Mouse (Mus musculus) embryonic facial prominence, embryonic 13.5 days (tissue): ENCODE measurements around the gene Mast4. TPM values are rescaled to one million over a fixed set of nuclear protein-coding genes. Genes with fewer than 3 reads are reported as not detected.

Experiments used
- ATAC-seq: fragments of 200-750 bp; cut with Nextera tagmentation; 2 replicates; pipeline ENCODE4 v1.8.0; 2017; ENCODE audit warnings: low read depth; ENCODE audit not compliant: insufficient number of reproducible peaks, insufficient read depth, low FRiP score, low TSS enrichment
- H3K27ac ChIP-seq: fragments of 300-500 bp; sonication (generic); 2 replicates; pipeline ENCODE4 v1.5.1; 2015; ENCODE audit warnings: moderate library complexity, mild to moderate bottlenecking, inconsistent platforms
- H3K27me3 ChIP-seq: fragments of 300-500 bp; sonication (generic); 2 replicates; pipeline ENCODE4 v1.6.1; 2015; ENCODE audit warnings: mild to moderate bottlenecking, inconsistent platforms
- H3K36me3 ChIP-seq: fragments of 300-500 bp; sonication (generic); 2 replicates; pipeline ENCODE4 v1.6.1; 2015; ENCODE audit warnings: mild to moderate bottlenecking, inconsistent platforms
- H3K4me1 ChIP-seq: fragments of 300-500 bp; sonication (generic); 2 replicates; pipeline ENCODE4 v1.6.1; 2015; ENCODE audit warnings: inconsistent platforms
- H3K4me2 ChIP-seq: fragments of 300-500 bp; sonication (generic); 2 replicates; pipeline ENCODE4 v1.6.1; 2015; ENCODE audit warnings: moderate library complexity, mild to moderate bottlenecking, inconsistent platforms
- H3K4me3 ChIP-seq: fragments of 300-500 bp; sonication (generic); 2 replicates; pipeline ENCODE4 v1.5.1; 2015; ENCODE audit warnings: mild to moderate bottlenecking, inconsistent platforms
- H3K9ac ChIP-seq: fragments of 300-500 bp; sonication (generic); 2 replicates; pipeline ENCODE4 v1.6.1; 2015; ENCODE audit warnings: mild to moderate bottlenecking, inconsistent platforms
- H3K9me3 ChIP-seq: fragments of 300-500 bp; sonication (generic); 2 replicates; pipeline ENCODE4 v1.6.1; 2016; ENCODE audit warnings: inconsistent platforms
- WGBS: fragments of 180-500 bp; shearing (Covaris S2); methylation state at CpG from one replicate; pipeline ENCODE4 v1.1.7; 2015; ENCODE audit warnings: mixed read lengths; 5-methylcytosine and 5-hydroxymethylcytosine counted together
- polyA plus RNA-seq: library from polyadenylated mRNA; unstranded; fragments of >200 nt; fragmentation: Nextera tagmentation; extraction: Ambion mirVana; gene quantifications from 2 replicates; pipeline ENCODE4 v1.2.1, GENCODE M21; 2015

Gene Mast4
- polyA plus RNA-seq, 1 experiment from 2014 or later: 28.6 TPM

GRCm38 (mm10) chr13:103238034-103238705, 96.1 kb downstream of the Mast4 start:
- H3K9ac ChIP-seq: no peak overlapping the region
- H3K4me2 ChIP-seq: no peak overlapping the region
- no peak overlapping the region for H3K27ac ChIP-seq
- ATAC-seq: no peak
- H3K36me3 ChIP-seq: no peaks in the 10 kb centered on the region
- H3K9me3 ChIP-seq: no peaks in the 10 kb centered on the region
- no peak overlapping the region for H3K4me3 ChIP-seq
- no peaks in the 10 kb centered on the region for H3K4me1 ChIP-seq
- WGBS: 93% methylated on average over 7 of the region's 7 CpGs
- H3K27me3 ChIP-seq: no peaks in the 10 kb centered on the region

- Histone ChIP-seq H3K27me3 (no peaks in the 10 kb centered on the region), H3K9me3 (no peaks in the 10 kb centered on the region)
These were observed 102.1 kb downstream of the Mast4 start for GRCm38 (mm10) chr13:103232171-103232570.

GRCm38 (mm10) chr13:103229069-103229468, 105.2 kb downstream of the Mast4 start:
- WGBS: 84% methylated on average over 4 of the region's 4 CpGs
- peaks cover 15% of the 10 kb centered on the region for H3K4me1 ChIP-seq
- no peak overlapping the region for H3K4me3 ChIP-seq
- no peak overlapping the region for H3K27ac ChIP-seq
- H3K9ac ChIP-seq: no peak overlapping the region
- no peaks in the 10 kb centered on the region for H3K36me3 ChIP-seq
- no peaks in the 10 kb centered on the region for H3K27me3 ChIP-seq
- H3K9me3 ChIP-seq: no peaks in the 10 kb centered on the region
- ATAC-seq: no peak
- no peak overlapping the region for H3K4me2 ChIP-seq

More at GRCm38 (mm10) chr13:103232171-103232570, 102.1 kb downstream of the Mast4 start:
- H3K27ac ChIP-seq: no peak overlapping the region
- no peak overlapping the region for H3K4me3 ChIP-seq
- WGBS: 83% methylated on average over 7 of the region's 7 CpGs
- H3K9ac ChIP-seq: no peak overlapping the region
- H3K4me2 ChIP-seq: no peak overlapping the region
- H3K36me3 ChIP-seq: no peaks in the 10 kb centered on the region
- no peak for ATAC-seq
- no peaks in the 10 kb centered on the region for H3K4me1 ChIP-seq

GRCm38 (mm10) chr13:103225895-103226815, 108.1 kb downstream of the Mast4 start:
- H3K27me3 ChIP-seq: no peaks in the 10 kb centered on the region
- peaks cover 15% of the 10 kb centered on the region for H3K4me1 ChIP-seq
- no peak overlapping the region for H3K4me2 ChIP-seq
- 35% methylated on average over 17 of the region's 17 CpGs for WGBS
- no peak overlapping the region for H3K9ac ChIP-seq
- no peak for ATAC-seq
- no peak overlapping the region for H3K27ac ChIP-seq
- H3K9me3 ChIP-seq: no peaks in the 10 kb centered on the region
- H3K4me3 ChIP-seq: no peak overlapping the region
- no peaks in the 10 kb centered on the region for H3K36me3 ChIP-seq

DNA sequence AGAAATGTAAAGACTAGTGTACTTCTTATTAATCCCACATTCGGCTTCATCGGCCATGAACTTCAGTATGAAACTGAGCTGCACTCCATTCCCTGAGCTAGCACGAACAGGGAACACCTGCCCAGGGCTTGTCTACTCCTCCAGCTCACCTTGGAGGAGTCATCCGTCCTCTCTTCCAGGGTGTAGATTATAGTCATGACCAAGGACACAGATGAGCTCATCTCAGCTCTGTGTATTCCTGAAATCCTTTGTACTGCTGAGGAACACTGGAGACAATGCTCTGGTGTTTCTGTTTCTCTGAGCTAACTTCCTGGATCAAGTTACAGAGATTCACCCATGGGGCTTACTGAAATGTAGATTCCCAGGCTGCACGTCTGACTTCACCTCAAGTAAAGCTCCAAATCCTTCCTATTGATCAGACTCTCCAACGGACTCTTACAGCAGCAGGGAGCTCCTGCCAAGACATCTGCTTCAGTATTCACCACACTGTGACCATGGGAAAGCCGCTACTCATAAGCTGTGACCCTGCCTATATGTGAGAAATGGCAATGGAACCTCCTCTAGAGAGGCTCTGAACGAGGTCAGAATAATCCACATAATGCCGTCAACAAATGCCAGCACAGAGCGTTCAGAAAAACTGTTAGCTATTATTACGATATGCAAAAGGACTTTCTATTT, 108.9 kb downstream of the Mast4 start:
- Histone ChIP-seq H3K4me2 (no peak overlapping the region), H3K4me1 (peaks cover 22% of the 10 kb centered on the region), H3K27ac (no peak overlapping the region), H3K36me3 (no peaks in the 10 kb centered on the region), H3K4me3 (no peak overlapping the region), H3K9me3 (no peaks in the 10 kb centered on the region), H3K9ac (no peak overlapping the region), H3K27me3 (no peaks in the 10 kb centered on the region)
- WGBS: 41% methylated on average over 11 of the region's 11 CpGs
- ATAC-seq: no peak

DNA sequence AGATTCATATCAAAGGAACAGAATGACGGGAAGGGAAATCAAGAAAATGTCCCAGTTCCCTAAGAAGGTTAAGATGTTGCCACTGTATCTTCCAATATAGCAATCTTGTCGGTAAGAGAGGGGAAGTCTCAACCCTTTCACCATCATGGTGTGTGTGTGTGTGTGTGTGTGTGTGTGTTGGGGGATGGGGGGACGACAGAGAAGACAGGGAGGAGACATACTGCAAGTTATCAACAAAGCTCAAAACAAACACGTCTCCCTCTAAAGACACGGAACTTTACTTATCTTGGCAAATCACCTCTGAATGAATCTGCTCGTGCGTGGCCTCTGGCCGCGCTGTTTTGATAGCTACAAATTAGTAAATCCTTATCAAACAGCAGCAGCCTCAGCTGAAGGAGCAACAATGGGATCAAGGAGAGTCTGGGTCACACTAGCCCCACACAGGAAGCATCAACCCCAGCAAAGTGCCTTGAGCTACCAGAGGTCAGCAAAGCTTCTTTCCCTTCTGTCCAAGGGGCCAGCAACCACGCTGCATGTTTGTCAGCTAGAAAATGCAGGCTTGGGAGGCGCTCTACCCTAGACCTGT, 113.7 kb downstream of the Mast4 start:
- Histone ChIP-seq H3K9me3 (no peaks in the 10 kb centered on the region), H3K4me1 (peaks cover 13% of the 10 kb centered on the region), H3K4me3 (no peak overlapping the region), H3K36me3 (no peaks in the 10 kb centered on the region), H3K4me2 (no peak overlapping the region), H3K27ac (no peak overlapping the region), H3K9ac (no peak overlapping the region), H3K27me3 (no peaks in the 10 kb centered on the region)
- whole genome bisulfite sequencing: 34% methylated on average over 11 of the region's 11 CpGs
- no peak for ATAC-seq

- H3K27me3 ChIP-seq: no peaks in the 10 kb centered on the region
- H3K27ac ChIP-seq: no peak overlapping the region
- no peaks in the 10 kb centered on the region for H3K9me3 ChIP-seq
- no peak overlapping the region for H3K4me3 ChIP-seq
- no peak overlapping the region for H3K4me2 ChIP-seq
- peaks cover 9% of the 10 kb centered on the region for H3K4me1 ChIP-seq
- 38% methylated on average over 2 of the region's 2 CpGs for WGBS
- H3K9ac ChIP-seq: no peak overlapping the region
- no peaks in the 10 kb centered on the region for H3K36me3 ChIP-seq
- no peak for ATAC-seq
These were observed 114.3 kb downstream of the Mast4 start for GRCm38 (mm10) chr13:103219999-103220398.

GRCm38 (mm10) chr13:103217486-103217885, 116.8 kb downstream of the Mast4 start:
- no peak overlapping the region for H3K9ac ChIP-seq
- H3K36me3 ChIP-seq: no peaks in the 10 kb centered on the region
- H3K4me2 ChIP-seq: no peak overlapping the region
- peaks cover 9% of the 10 kb centered on the region for H3K4me1 ChIP-seq
- no peaks in the 10 kb centered on the region for H3K9me3 ChIP-seq
- no peaks in the 10 kb centered on the region for H3K27me3 ChIP-seq
- H3K4me3 ChIP-seq: no peak overlapping the region
- 82% methylated on average over 3 of the region's 3 CpGs for WGBS
- no peak overlapping the region for H3K27ac ChIP-seq
- ATAC-seq: no peak

GRCm38 (mm10) chr13:103214506-103214905, 119.8 kb downstream of the Mast4 start:
- no peak for ATAC-seq
- no peaks in the 10 kb centered on the region for H3K36me3 ChIP-seq
- WGBS: 73% methylated on average over 3 of the region's 3 CpGs
- no peak overlapping the region for H3K9ac ChIP-seq
- H3K27ac ChIP-seq: no peak overlapping the region
- H3K4me3 ChIP-seq: no peak overlapping the region
- H3K4me2 ChIP-seq: no peak overlapping the region
- H3K27me3 ChIP-seq: no peaks in the 10 kb centered on the region
- H3K4me1 ChIP-seq: peaks cover 9% of the 10 kb centered on the region; the same call in 1 of the 2 replicates
- H3K9me3 ChIP-seq: no peaks in the 10 kb centered on the region

DNA sequence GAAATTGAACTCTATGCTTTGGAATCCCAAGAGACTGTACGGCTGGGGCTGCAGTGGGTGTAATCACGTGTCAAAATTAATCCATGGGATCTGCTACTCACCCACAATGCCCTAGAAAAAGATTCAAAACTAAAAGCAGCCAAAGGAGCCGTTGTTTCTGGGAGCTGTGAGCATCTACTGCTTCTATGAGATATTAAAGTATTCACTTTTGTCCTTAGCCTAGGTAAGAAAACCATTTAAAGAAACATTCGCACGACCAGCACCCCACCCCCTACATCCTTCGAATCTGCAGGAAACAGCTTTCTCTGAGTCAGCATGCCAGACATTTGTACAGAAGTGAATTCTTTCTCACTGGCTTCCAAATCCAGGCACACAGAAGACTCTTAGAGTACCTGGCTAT, 122.3 kb downstream of the Mast4 start:
- no peak overlapping the region for H3K4me2 ChIP-seq
- no peak overlapping the region for H3K4me3 ChIP-seq
- no peak overlapping the region for H3K9ac ChIP-seq
- no peak overlapping the region for H3K27ac ChIP-seq
- H3K27me3 ChIP-seq: no peaks in the 10 kb centered on the region
- no peaks in the 10 kb centered on the region for H3K36me3 ChIP-seq
- H3K9me3 ChIP-seq: no peaks in the 10 kb centered on the region
- 65% methylated on average over 6 of the region's 6 CpGs for WGBS
- peaks cover 9% of the 10 kb centered on the region; the same call in 1 of the 2 replicates for H3K4me1 ChIP-seq
- no peak for ATAC-seq

GRCm38 (mm10) chr13:103211501-103211941, 122.8 kb downstream of the Mast4 start:
- no peak for ATAC-seq
- H3K27ac ChIP-seq: no peak overlapping the region
- peaks cover 9% of the 10 kb centered on the region; the same call in 1 of the 2 replicates for H3K4me1 ChIP-seq
- no peak overlapping the region for H3K4me2 ChIP-seq
- H3K27me3 ChIP-seq: no peaks in the 10 kb centered on the region
- 66% methylated on average over 11 of the region's 11 CpGs for WGBS
- H3K9ac ChIP-seq: no peak overlapping the region
- no peaks in the 10 kb centered on the region for H3K36me3 ChIP-seq
- no peak overlapping the region for H3K4me3 ChIP-seq
- H3K9me3 ChIP-seq: no peaks in the 10 kb centered on the region
